Mouse (Mus musculus) cerebellum, postnatal 36 days (tissue): ENCODE measurements around the gene Pdss2.

ENCODE experiments used
- DNase-seq, 2 experiments: peaks; one replicate each; pipeline ENCODE4 v3.0.0; 2021 to 2022; ENCODE audit warnings: mixed read lengths in 2 of 2

Pdss2 gene

GRCm38 (mm10) chr10:43312658-43313417 is 91.6 kb downstream of the Pdss2 start:
- no peak for DNase-seq

GRCm38 (mm10) chr10:43315228-43315627 is 93.9 kb downstream of the Pdss2 start:
- no peak for DNase-seq

GRCm38 (mm10) chr10:43317327-43317951 is 96.2 kb downstream of the Pdss2 start:
- DNase-seq, result no peak

- DNase-seq, result no peak
Observed at GRCm38 (mm10) chr10:43321019-43321418, 99.7 kb downstream of the Pdss2 start.

GRCm38 (mm10) chr10:43322446-43323178 is 101.3 kb downstream of the Pdss2 start:
- no peak for DNase-seq

- no peak for DNase-seq
Observed at GRCm38 (mm10) chr10:43323386-43323785, 102.1 kb downstream of the Pdss2 start.

- DNase-seq, result no peak
Observed at GRCm38 (mm10) chr10:43329813-43330212, 108.5 kb downstream of the Pdss2 start.

GRCm38 (mm10) chr10:43330691-43331090 is 109.4 kb downstream of the Pdss2 start:
- no peak for DNase-seq

- no peak for DNase-seq
Observed at GRCm38 (mm10) chr10:43331931-43332701, 110.8 kb downstream of the Pdss2 start.

- DNase-seq, result no peak
Observed at GRCm38 (mm10) chr10:43335874-43336273, 114.6 kb downstream of the Pdss2 start.

- no peak for DNase-seq
Observed at GRCm38 (mm10) chr10:43337110-43337509, 115.8 kb downstream of the Pdss2 start.

- DNase-seq, result no peak
Observed at GRCm38 (mm10) chr10:43339811-43340210, 118.5 kb downstream of the Pdss2 start.

GRCm38 (mm10) chr10:43349718-43350117 is 128.4 kb downstream of the Pdss2 start:
- no peak for DNase-seq

- DNase-seq, result no peak
Observed at GRCm38 (mm10) chr10:43357884-43358283, 136.6 kb downstream of the Pdss2 start.

GRCm38 (mm10) chr10:43362947-43363346 is 141.7 kb downstream of the Pdss2 start:
- no peak for DNase-seq

- peak; percentile 63 to 69 for DNase-seq
Observed at GRCm38 (mm10) chr10:43363431-43363851, 142.2 kb downstream of the Pdss2 start.

- DNase-seq, result no peak
Observed at GRCm38 (mm10) chr10:43365909-43366308, 144.6 kb downstream of the Pdss2 start.

- no peak for DNase-seq
Observed at GRCm38 (mm10) chr10:43368611-43369010, 147.3 kb downstream of the Pdss2 start.

- DNase-seq, result peak; percentile 62 to 72
Observed at GRCm38 (mm10) chr10:43372315-43372714, 151.0 kb downstream of the Pdss2 start.

GRCm38 (mm10) chr10:43373035-43373434 is 151.7 kb downstream of the Pdss2 start:
- DNase-seq, result no peak

- no peak for DNase-seq
Observed at GRCm38 (mm10) chr10:43373666-43374065, 152.4 kb downstream of the Pdss2 start.

- DNase-seq, result no peak
Observed at GRCm38 (mm10) chr10:43375286-43375685, 154.0 kb downstream of the Pdss2 start.

GRCm38 (mm10) chr10:43376749-43377148 is 155.5 kb downstream of the Pdss2 start:
- no peak for DNase-seq
